Mouse (Mus musculus) right cerebral cortex, adult 2 months (tissue): ENCODE measurements around the gene Igfbp6.
"Not testable (repeated sequence)": the region's sequence is repeated elsewhere in the genome, so short reads cannot be mapped to it uniquely, and the experiment has no call there.

Experiments
- DNase-seq, 2 experiments: peaks; one replicate each; pipeline ENCODE4 v3.0.0; 2021 to 2022; ENCODE audit warnings: low spot score in 2 of 2

The Igfbp6 gene

DNA sequence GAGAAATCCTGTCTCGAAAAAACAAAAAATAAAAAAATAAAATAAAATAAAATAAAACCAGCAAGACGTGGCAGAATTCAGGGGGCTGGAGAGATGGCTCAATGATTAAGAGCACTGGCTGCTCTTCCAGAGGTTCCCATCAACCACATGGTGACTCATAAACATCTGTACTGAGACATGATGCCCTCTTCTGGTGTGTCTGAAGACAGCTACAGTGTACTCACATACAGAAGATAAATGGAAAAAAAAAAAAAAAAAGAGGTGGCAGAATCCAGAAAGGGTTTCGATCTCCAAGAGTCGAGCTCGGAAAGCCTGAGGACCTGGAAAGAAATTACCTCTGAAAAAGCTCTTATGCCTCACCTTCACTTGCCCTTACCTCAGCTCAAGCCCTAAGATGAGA lies 3.0 kb upstream of the Igfbp6 start:
- no peak for DNase-seq

- DNase-seq: peak; percentile 56 to 62
Measured at GRCm38 (mm10) chr15:102142914-102143912, 949 bp upstream of the Igfbp6 start.

DNA sequence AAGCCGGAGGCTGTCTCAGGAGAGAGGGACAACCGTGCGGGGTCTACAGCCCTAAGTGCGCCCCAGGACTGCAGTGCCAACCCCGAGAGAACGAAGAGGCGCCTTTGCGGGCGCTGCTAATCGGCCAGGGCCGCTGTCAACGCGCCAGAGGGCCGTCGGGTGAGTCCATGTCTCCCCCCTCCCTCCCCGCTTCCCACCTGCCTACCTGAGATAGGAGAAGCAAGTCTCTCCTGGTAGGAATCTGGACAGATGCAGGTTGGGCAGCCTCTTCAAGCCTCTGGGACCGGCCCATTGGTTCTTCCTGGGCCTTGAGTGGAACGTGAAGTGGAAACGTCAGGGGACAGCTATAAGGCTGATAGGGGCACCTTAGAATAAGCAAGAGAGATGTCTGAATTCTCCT lies 564 bp downstream of the Igfbp6 start:
- DNase-seq: peak in 1 of 2 experiments; percentile 13

DNA sequence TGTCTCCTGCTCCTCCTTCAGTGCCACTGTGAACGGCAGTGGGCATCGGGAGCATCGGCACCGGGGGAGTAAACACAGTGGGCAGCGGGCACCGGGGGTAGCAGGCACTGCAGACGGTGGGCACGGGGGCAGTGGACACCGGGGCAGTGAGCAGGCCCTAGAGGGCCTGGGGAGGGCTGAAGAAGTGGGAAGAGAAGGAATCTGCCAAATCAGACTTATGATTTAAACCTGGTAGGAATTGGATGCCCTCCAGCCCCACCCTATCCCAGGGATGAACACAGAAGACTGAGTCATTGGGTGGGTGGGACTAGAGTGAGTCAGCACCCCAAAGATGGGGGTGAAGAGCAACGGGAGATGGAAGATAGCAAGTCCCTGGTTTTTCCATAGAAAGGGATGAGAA lies 1.2 kb downstream of the Igfbp6 start:
- DNase-seq: peak; percentile 66 to 79

GRCm38 (mm10) chr15:102146089-102146488 lies 1.9 kb downstream of the Igfbp6 start:
- no peak for DNase-seq

- DNase-seq: peak; percentile 49 to 53
Measured at GRCm38 (mm10) chr15:102146882-102147281, 2.7 kb downstream of the Igfbp6 start.

GRCm38 (mm10) chr15:102147674-102148402 lies 3.7 kb downstream of the Igfbp6 start:
- no peak for DNase-seq

DNA sequence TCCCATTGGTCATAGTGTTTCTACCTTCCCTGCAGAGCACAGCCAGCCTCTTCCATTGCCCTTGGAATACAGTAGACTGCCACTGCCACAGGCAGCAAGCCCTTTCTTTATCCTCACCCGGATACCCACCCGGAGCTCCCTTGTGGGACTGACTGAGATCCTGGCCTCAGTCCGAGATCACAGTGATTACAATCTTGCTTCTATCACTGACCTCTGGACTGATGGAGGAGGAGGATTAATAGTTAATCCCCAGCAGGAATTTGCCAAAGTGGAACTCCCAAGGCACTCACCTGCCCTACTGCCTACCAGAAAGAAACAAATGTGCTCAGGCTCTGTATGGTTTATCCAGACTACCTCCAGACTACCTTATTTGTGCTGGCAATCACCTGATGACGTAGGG lies 5.4 kb downstream of the Igfbp6 start:
- DNase-seq: no peak

DNA sequence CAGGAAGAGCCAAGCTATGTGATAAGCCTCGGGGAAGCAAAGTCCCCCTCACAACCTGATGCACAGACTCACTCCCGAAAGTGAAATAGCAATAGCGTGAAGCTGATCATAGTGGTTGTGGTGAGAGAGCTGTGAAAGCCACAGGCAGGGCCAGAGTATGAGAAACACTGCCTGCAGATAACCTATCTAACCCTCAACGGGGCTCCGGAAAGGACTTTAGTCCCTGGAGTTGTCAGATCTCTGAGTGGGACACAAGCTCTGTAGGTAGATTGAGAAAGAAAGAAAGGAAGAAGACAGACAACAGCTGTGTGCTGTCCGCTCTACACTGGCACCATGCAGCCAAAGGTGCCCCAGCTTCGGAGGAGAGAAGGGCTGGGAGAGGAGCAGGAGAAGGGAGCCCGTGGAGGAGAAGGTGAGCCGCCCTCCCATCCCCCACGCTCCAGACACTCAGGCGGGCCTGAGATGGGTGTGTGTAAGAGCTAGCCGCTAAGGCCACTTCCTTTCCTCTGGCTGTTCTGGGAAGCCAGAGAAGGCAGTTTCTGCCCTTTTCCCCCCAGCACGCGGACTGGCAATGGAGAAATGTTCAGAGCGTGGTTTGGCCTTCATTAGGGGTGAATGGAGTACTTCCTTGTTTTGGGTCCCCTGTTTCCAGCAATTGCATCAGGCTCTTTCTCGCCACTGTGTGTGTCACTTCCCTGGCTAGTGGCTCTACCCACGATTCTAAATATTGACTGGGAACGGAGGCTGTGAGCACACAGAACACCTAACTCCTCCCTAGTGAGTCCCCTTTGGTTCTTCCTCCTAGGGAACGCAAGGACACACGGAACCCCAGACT lies 6.4 kb downstream of the Igfbp6 start, which contains the start of gene Soat2:
Gene Soat2, plus strand, starts transcription at position 226 of the 835 bp plus-strand sequence.
- no peak for DNase-seq

- DNase-seq: no peak
Measured at GRCm38 (mm10) chr15:102152646-102153045, 8.5 kb downstream of the Igfbp6 start.

GRCm38 (mm10) chr15:102155006-102155405 lies 10.8 kb downstream of the Igfbp6 start:
- DNase-seq: not testable (repeated sequence)

- no peak for DNase-seq
Measured at GRCm38 (mm10) chr15:102156836-102157235, 12.7 kb downstream of the Igfbp6 start.

DNA sequence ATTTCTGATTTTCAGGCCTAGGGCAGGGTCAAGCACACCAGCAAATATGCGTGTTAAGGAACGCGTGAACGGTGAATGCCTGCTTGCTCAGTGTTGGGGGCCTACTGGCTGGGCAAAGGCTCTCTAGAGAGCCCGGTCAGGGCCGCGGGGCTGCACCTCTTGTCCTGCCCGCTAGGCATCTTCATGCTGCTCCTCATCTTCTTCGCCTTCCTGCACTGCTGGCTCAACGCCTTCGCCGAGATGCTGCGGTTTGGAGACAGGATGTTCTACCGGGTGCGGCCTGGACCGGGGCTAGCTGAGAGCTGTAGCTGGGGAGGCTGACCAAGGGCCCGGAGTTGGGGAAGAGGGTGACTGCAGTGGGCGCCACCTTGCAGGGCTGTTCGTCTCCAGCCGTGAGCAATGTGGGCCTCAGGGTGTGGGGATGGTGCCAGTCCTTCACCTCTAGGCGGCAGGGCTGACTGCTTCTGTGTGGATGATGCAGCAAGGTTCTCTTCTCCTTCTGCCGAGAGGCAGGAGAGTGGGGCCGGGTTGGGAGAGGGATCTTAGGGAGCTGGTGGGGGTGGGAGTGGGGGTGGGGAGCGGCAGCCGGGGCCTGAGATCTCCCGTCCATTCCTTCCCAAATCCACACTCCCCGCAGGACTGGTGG lies 16.4 kb downstream of the Igfbp6 start:
- DNase-seq: no peak

DNA sequence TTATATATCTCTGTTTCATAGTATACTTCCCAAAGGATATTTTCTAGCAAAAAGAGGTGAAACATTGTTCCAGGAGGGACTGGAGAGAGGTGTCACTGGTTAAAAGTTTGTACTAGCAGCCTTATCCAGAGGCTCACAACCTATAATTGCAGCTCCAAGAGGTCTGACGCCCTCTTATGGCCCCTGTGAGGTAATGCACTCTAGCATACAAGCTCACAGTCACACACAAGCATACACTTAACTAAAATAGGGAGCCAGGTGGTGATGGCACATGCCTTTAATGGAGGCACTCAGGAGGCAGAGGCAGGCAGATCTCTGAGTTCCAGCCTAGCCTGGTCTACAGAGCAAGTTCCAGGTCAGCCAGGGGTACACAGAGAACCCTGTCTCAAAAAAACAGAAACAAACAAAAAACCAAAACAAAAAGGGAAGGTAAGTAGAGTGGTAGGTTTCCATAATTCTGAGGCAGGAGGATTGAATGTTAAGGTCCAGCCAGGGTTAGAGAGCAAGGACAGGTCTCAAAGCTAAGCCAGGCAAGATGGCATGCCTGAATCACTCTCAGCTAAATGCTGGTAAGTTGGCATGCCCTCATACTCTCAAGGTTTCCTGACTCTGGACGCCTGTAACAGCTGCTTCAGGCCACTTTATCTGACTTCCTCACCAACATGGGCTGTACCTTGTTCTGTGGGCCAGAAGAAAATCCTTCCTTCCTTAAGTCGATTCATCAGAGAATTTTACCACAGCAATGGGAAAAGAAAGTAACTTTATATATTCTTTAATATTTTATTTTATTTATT lies 19.9 kb downstream of the Igfbp6 start:
- DNase-seq: no peak

DNA sequence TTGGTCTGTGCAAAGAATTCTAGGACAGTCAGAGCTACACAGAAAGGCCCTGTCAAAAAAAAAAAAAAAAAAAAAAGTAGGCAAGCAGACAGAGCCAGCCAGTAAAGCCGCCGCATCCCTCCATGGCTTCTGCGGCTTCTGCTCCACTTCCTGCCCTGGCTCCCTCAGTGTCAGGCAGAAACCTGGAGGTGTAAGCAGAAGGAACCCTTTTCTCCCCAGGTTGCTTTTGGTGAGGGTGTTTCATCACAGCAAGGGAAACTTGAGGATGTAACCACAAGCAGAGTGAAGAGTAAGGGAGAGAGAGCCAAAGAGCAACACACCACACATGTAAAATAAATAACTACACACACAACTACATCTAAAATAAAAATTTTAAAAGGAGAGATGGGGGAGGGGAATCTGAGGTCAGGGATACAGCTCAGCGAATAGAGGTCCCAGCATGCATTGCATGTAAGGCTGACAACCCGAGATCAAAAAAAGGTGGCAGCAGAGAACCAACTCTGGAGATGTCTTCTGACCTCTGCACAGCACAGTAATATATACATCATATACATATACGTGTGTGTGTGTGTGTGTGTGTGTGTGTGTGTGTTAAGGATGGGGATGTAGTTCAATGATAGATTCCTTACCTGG lies 21.4 kb downstream of the Igfbp6 start:
- DNase-seq: no peak

DNA sequence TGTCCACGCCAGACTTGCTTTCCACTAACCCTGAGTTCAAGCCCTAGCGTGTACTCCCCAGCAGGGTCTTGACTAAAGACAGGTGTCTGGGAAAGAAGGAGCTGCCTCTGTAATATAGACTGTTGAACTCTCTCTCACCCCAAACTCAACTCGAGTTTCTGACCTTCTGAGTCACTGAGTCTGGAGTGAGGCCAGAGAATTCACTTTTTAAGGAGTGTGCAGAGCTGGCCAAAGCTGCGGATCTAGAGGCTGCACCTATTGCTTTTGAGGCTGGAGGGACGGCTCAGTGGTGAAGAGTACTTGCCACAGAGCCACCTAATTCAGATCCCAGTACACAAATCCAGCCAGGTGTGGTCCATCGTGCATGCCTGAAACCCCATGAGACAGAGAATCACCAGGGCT lies 23.5 kb downstream of the Igfbp6 start:
- no peak for DNase-seq

- no peak for DNase-seq
Measured at GRCm38 (mm10) chr15:102169064-102169463, 24.9 kb downstream of the Igfbp6 start.

- no peak for DNase-seq
Measured at GRCm38 (mm10) chr15:102173581-102173980, 29.4 kb downstream of the Igfbp6 start.

DNA sequence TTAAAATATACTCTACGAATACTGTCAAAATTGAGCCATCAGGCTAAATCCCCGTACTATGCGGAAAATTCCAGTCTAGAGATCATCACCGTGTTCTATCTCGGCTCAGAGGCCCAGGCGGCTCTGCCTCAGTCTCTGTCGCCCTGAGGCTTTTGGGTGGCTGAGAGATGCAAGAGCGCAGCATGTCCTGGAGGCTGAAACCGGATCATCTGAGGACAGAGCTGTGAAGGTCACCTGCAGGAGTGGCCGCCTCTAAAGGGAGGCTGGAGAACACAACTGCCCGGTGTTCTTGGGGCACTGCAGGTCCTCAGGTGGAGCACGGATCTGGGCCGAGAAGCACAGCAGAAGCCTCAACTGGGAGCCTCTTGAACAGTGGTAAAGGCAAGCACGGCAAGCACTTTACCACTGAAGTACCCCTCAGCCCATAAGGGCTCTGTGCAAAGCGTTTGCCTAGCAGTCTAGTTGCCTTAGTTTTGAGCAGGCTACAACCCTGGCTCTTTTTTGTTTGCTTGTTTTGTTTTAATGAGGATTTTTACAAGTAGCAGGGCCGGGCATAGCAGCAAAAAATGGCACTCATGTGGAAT lies 31.7 kb downstream of the Igfbp6 start:
- DNase-seq: no peak
